Mouse (Mus musculus): Measurements from ENCODE around the gene Klrg2. TPM values are rescaled to one million over a fixed set of nuclear protein-coding genes. Genes with fewer than 3 reads are reported as not detected.
A peak's percentile ranks its signal among the peaks of the same experiment; 100 is the strongest.

The Klrg2 gene
- polyA plus RNA-seq, 1 experiment from 2014 or later, result not detected

DNA sequence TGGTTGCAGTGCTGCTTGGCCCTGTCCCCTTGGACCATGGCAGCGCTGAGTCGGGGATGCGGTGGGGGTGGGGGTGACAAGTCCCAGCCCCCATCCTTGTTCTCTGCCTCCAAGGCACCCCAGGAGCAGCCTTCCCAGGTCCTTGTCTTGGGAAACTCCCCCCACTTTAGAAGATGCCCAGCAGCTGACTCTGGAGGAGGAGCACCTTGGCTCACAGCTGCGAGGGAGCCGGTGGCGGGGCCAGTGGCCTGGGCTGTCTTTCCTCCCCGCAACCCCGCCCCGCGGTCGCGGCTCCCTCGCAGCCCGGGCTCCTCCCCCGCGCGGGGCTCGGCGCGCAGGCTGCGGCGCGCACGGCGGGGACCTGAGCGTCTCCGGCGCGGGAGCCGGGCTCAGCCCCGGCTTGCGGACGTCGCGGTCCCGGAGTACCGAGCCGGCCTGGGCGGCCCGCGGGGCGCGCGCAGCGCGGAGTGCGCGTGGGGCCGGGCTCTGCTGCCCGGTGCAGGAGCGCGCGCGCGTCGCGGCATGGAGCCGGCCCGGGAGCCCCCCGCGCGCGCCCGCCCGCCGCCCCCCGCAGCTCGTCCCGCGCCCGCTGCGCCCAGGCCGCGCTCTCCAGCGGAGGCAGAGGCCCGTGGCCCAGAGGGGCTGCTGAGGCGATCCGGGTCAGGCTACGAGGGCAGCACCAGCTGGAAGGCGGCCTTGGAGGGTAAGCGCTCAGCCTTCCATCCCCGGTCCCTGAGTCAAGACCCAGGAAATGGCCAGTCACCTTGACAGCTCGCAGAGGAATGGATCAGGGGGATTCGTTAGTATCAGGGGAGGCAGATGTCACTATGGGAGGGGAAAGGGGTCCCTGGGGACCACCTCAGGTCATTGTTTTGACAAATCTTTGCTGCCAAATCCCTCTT is 25.9 kb upstream of the Klrg2 start, which contains the start of gene Clec2l:
Clec2l (plus strand) TSS at position 356 of the 902 bp plus-strand sequence.
- ATAC-seq, result peak; percentile 88
- WGBS, result 0% methylated on average over 70 of the region's 84 CpGs

GRCm38 (mm10) chr6:38661626-38662025 is 24.6 kb upstream of the Klrg2 start:
- Histone ChIP-seq H3K4me2 (ENCODE audit: low read length) (no peak overlapping the region), H3K4me1 (replicated peaks; ENCODE audit: control insufficient read depth, insufficient read depth, low read length) (peaks cover 5% of the 10 kb centered on the region; the same call in 1 of the 2 replicates), H3K27ac (ENCODE audit: low read length) (no peak overlapping the region), H3K4me3 (replicated peaks; ENCODE audit: low read length) (no peak overlapping the region), H3K27me3 (replicated peaks; ENCODE audit: control insufficient read depth, insufficient read depth, low read length) (no peaks in the 10 kb centered on the region; the same call in 1 of the 2 replicates), H3K9ac (replicated peaks; ENCODE audit: low read depth, low read length) (no peak overlapping the region), H3K36me3 (ENCODE audit: control insufficient read depth, insufficient read depth) (no peaks in the 10 kb centered on the region), H3K9me3 (ENCODE audit: control insufficient read depth, low read length) (no peaks in the 10 kb centered on the region)
- ATAC-seq, result no peak
- WGBS, result 34% methylated on average over 4 of the region's 4 CpGs

More for the DNA sequence above, 25.9 kb upstream of the Klrg2 start, which contains the start of gene Clec2l:
- Histone ChIP-seq H3K4me2 (ENCODE audit: low read length) (peak within 1 kb of the TSS; percentile 83), H3K9ac (replicated peaks; ENCODE audit: low read depth, low read length) (peak within 1 kb of the TSS; percentile 81), H3K4me3 (replicated peaks; ENCODE audit: low read length) (peak within 1 kb of the TSS; percentile 72), H3K4me1 (replicated peaks; ENCODE audit: control insufficient read depth, insufficient read depth, low read length) (peaks cover 5% of the 10 kb centered on the region; the same call in 1 of the 2 replicates), H3K27ac (ENCODE audit: low read length) (peak within 1 kb of the TSS; percentile 37), H3K27me3 (replicated peaks; ENCODE audit: control insufficient read depth, insufficient read depth, low read length) (no peaks in the 10 kb centered on the region; the same call in 1 of the 2 replicates), H3K9me3 (ENCODE audit: control insufficient read depth, low read length) (no peaks in the 10 kb centered on the region), H3K36me3 (ENCODE audit: control insufficient read depth, insufficient read depth) (no peaks in the 10 kb centered on the region)

DNA sequence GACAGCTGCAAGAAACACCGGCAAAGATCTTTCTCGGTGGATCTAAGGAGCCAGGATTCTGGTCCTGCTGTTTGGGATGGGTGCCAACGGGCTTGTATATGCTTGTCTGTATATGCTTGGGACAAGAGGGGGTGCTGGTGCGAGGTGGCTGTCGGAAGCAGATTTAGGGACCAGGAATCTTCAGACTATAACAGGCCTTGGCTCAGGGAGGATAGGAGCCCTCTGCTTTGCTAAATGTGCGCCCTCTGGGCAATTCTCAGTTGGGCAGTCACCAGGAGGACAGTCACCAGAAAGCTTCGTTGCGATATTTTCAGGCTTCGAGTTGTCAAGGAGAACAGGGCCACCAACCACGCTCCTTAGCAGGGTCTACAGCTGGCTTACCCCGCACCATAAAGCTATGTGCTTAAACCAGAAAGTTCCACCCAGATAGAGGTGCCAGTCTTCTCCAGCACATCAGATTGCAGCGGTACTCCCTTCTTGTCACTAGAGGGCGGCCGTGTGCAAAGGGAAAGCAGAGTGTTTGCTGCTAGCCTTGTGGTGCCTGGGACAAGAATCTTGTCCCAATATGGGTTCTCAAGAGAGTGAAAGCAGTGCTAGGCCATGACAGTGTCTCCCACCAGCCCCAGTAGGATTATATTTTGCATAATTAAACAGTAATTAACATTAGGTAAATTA is 13.4 kb upstream of the Klrg2 start:
- no peak overlapping the region for H3K27ac ChIP-seq (ENCODE audit: low read length)
- no peak overlapping the region for H3K4me3 ChIP-seq (replicated peaks; ENCODE audit: low read length)
- WGBS, result 40% methylated on average over 14 of the region's 14 CpGs

DNA sequence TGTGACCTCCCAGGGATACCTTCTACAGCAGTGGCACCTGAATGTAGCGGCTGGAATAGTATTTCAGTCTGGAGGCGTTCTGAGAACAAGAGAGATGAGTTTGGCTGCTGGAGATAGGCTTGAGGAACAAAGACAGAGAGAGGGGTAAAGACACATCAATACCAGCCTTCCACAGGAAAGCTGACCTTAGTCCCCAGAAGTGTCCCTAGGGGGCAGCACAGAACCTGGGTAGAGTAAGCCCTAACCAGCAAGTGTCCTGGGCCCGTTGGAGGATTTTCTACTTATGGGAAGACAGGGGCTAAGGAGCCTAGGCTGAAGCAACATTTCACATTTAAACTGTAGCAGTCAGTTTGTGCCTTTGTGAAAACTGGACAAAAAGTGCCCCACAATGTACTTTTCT is 12.5 kb upstream of the Klrg2 start:
- no peak for ATAC-seq
- Histone ChIP-seq H3K9ac (replicated peaks; ENCODE audit: low read depth, low read length) (no peak overlapping the region), H3K4me2 (ENCODE audit: low read length) (no peak overlapping the region), H3K36me3 (ENCODE audit: control insufficient read depth, insufficient read depth) (no peaks in the 10 kb centered on the region), H3K4me1 (replicated peaks; ENCODE audit: control insufficient read depth, insufficient read depth, low read length) (no peaks in the 10 kb centered on the region), H3K4me3 (replicated peaks; ENCODE audit: low read length) (no peak overlapping the region), H3K27me3 (replicated peaks; ENCODE audit: control insufficient read depth, insufficient read depth, low read length) (no peaks in the 10 kb centered on the region), H3K9me3 (ENCODE audit: control insufficient read depth, low read length) (no peaks in the 10 kb centered on the region), H3K27ac (ENCODE audit: low read length) (no peak overlapping the region)
- WGBS, result 83% methylated on average over 3 of the region's 3 CpGs

More for the DNA sequence above, 13.4 kb upstream of the Klrg2 start:
- peak; percentile 80 for ATAC-seq
- H3K4me2 ChIP-seq (ENCODE audit: low read length), result no peak overlapping the region
- H3K4me1 ChIP-seq (replicated peaks; ENCODE audit: control insufficient read depth, insufficient read depth, low read length), result no peaks in the 10 kb centered on the region
- H3K9ac ChIP-seq (replicated peaks; ENCODE audit: low read depth, low read length), result no peak overlapping the region
- H3K36me3 ChIP-seq (ENCODE audit: control insufficient read depth, insufficient read depth), result no peaks in the 10 kb centered on the region
- no peaks in the 10 kb centered on the region for H3K9me3 ChIP-seq (ENCODE audit: control insufficient read depth, low read length)
- H3K27me3 ChIP-seq (replicated peaks; ENCODE audit: control insufficient read depth, insufficient read depth, low read length), result no peaks in the 10 kb centered on the region

DNA sequence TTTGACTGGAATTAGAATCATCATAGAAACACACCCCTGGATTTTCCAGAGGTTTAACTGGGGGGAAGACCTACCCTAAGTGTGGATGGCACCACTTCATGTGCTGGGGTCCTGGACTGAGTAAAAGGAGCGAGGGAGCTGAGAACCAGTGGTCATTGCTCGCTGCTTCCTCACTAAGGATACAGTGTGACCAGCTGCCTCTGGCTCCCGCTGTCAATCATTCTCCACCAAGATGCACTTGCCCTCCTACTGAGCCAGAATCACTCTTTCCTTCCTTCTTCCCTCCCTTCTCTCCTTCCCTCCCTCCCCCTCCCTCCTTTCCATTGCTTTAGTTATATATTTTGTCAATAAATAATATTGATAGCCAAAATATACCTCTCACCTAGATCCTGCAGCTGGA is 6.0 kb upstream of the Klrg2 start:
- Histone ChIP-seq H3K4me1 (replicated peaks; ENCODE audit: control insufficient read depth, insufficient read depth, low read length) (no peaks in the 10 kb centered on the region), H3K27ac (ENCODE audit: low read length) (no peak overlapping the region), H3K9me3 (ENCODE audit: control insufficient read depth, low read length) (no peaks in the 10 kb centered on the region), H3K4me3 (replicated peaks; ENCODE audit: low read length) (no peak overlapping the region), H3K27me3 (replicated peaks; ENCODE audit: control insufficient read depth, insufficient read depth, low read length) (peaks cover 6% of the 10 kb centered on the region), H3K9ac (replicated peaks; ENCODE audit: low read depth, low read length) (no peak overlapping the region), H3K4me2 (ENCODE audit: low read length) (no peak overlapping the region), H3K36me3 (ENCODE audit: control insufficient read depth, insufficient read depth) (no peaks in the 10 kb centered on the region)
- 83% methylated on average over 3 of the region's 3 CpGs for WGBS
- ATAC-seq, result no peak

DNA sequence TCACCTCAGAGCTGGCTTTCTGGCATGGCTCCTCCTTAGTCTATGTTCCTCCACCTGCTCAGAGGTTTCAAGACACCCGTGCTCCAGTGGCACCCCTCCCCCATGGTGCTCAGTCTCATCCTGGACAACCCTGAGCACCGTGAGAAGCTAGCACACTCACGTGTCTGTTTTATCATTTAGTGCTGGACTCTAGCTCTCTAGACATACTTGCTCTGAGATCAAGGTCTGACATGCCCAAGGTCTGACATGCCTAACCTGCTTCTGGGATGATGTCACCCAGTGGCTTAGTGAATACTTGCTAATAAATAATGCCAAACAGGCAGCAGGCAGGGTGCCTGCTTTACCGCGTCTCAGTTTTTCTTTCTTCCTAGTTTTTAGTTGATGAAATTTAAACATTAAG is 5.6 kb upstream of the Klrg2 start:
- no peaks in the 10 kb centered on the region for H3K4me1 ChIP-seq (replicated peaks; ENCODE audit: control insufficient read depth, insufficient read depth, low read length)
- no peak for ATAC-seq

DNA sequence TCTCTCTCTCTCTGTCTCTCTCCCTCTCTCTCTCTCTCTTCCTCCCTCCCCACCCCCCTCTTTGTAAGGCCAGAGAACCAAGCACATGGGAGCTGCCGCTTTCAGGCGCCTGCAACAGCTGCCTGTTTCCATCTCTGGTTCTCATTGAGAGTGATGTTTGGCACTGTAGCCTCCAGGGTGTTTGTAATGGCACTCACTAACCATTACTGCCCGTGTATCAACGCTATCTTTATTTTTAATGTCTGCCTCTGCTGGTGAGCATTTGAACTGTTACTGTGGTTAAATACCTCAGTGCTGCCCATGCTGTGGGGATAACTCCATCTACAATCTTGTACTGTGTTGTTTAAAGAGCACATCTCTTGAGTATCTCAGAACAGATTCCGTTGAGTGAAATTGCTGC is 4.6 kb upstream of the Klrg2 start:
- no peak for ATAC-seq
- Histone ChIP-seq H3K9ac (replicated peaks; ENCODE audit: low read depth, low read length) (no peak overlapping the region), H3K4me3 (replicated peaks; ENCODE audit: low read length) (no peak overlapping the region), H3K4me1 (replicated peaks; ENCODE audit: control insufficient read depth, insufficient read depth, low read length) (peaks cover 8% of the 10 kb centered on the region), H3K4me2 (ENCODE audit: low read length) (no peak overlapping the region), H3K9me3 (ENCODE audit: control insufficient read depth, low read length) (no peaks in the 10 kb centered on the region), H3K27ac (ENCODE audit: low read length) (no peak overlapping the region), H3K36me3 (ENCODE audit: control insufficient read depth, insufficient read depth) (no peaks in the 10 kb centered on the region), H3K27me3 (replicated peaks; ENCODE audit: control insufficient read depth, insufficient read depth, low read length) (peaks cover 15% of the 10 kb centered on the region)
- WGBS, result 54% methylated on average over 5 of the region's 5 CpGs

More for the DNA sequence above, 5.6 kb upstream of the Klrg2 start:
- WGBS, result 80% methylated on average over 5 of the region's 5 CpGs
- no peaks in the 10 kb centered on the region for H3K9me3 ChIP-seq (ENCODE audit: control insufficient read depth, low read length)
- H3K4me3 ChIP-seq (replicated peaks; ENCODE audit: low read length), result no peak overlapping the region
- no peaks in the 10 kb centered on the region for H3K36me3 ChIP-seq (ENCODE audit: control insufficient read depth, insufficient read depth)
- H3K27me3 ChIP-seq (replicated peaks; ENCODE audit: control insufficient read depth, insufficient read depth, low read length), result peaks cover 7% of the 10 kb centered on the region
- H3K27ac ChIP-seq (ENCODE audit: low read length), result no peak overlapping the region
- H3K9ac ChIP-seq (replicated peaks; ENCODE audit: low read depth, low read length), result no peak overlapping the region
- no peak overlapping the region for H3K4me2 ChIP-seq (ENCODE audit: low read length)

DNA sequence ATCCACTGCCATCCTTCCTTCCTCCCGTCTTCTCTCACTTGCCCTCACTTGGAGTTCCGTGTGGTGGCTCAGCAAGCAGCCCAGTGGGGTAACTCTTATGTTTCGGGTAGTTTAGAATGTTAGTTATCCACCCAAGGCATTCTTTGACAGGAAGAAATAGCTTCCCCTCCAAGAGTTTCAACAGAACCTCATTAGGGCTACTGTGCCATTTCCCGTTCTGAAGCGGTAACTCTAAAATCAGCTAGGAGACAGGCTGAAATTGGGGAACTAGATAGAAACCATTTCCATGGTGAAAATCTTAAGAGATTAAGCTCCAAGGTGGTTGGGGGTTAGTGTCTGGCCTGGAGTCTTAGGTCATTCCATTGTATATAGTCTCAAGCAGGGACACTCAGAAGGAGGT is 4.2 kb upstream of the Klrg2 start:
- Histone ChIP-seq H3K4me3 (replicated peaks; ENCODE audit: low read length) (no peak overlapping the region), H3K27me3 (replicated peaks; ENCODE audit: control insufficient read depth, insufficient read depth, low read length) (peaks cover 16% of the 10 kb centered on the region), H3K36me3 (ENCODE audit: control insufficient read depth, insufficient read depth) (no peaks in the 10 kb centered on the region), H3K27ac (ENCODE audit: low read length) (no peak overlapping the region), H3K9me3 (ENCODE audit: control insufficient read depth, low read length) (no peaks in the 10 kb centered on the region), H3K9ac (replicated peaks; ENCODE audit: low read depth, low read length) (no peak overlapping the region), H3K4me1 (replicated peaks; ENCODE audit: control insufficient read depth, insufficient read depth, low read length) (peaks cover 11% of the 10 kb centered on the region), H3K4me2 (ENCODE audit: low read length) (no peak overlapping the region)
- ATAC-seq, result no peak
- 72% methylated on average over 5 of the region's 5 CpGs for WGBS

DNA sequence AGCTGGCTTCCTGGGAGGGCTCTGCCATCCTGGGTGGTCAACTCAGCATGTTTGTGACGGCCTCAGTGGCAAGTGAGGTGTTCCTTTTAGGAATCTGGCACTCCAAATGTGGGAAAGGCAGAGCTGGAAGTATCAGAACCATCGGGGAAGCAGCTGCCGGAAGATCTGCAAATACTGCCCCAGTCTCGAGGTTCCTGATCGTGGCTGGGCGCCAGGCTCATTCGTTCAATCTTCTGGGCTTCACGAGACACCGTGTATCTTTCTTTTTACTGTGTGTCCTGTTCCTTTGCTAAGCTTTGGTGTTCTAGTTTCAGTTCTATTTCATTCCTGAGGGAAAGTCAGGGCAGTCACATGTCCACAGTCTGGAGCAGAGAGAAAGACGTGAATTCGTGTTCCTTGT is 3.4 kb upstream of the Klrg2 start:
- ATAC-seq, result no peak
- no peak overlapping the region for H3K4me2 ChIP-seq (ENCODE audit: low read length)
- no peaks in the 10 kb centered on the region for H3K36me3 ChIP-seq (ENCODE audit: control insufficient read depth, insufficient read depth)
- H3K9ac ChIP-seq (replicated peaks; ENCODE audit: low read depth, low read length), result no peak overlapping the region
- peaks cover 20% of the 10 kb centered on the region for H3K27me3 ChIP-seq (replicated peaks; ENCODE audit: control insufficient read depth, insufficient read depth, low read length)
- H3K9me3 ChIP-seq (ENCODE audit: control insufficient read depth, low read length), result no peaks in the 10 kb centered on the region
- no peak overlapping the region for H3K4me3 ChIP-seq (replicated peaks; ENCODE audit: low read length)
- H3K27ac ChIP-seq (ENCODE audit: low read length), result no peak overlapping the region
- 79% methylated on average over 11 of the region's 11 CpGs for WGBS
- peaks cover 19% of the 10 kb centered on the region for H3K4me1 ChIP-seq (replicated peaks; ENCODE audit: control insufficient read depth, insufficient read depth, low read length)
